Mouse (Mus musculus) hematopoietic stem cell, adult 5-6 weeks (primary cell): ENCODE measurements around the gene 1700013G24Rik. TPM values are rescaled to one million over a fixed set of nuclear protein-coding genes. Genes with fewer than 3 reads are reported as not detected.

ENCODE experiments used
- ATAC-seq, 2 experiments: fragments of 125-278 bp in 1 of 2; replicated peaks in 1 of 2; 2 replicates each; pipeline ENCODE4 v1.8.0; 2016 to 2017; ENCODE audit warnings: inconsistent platforms in 2 of 2, mild to moderate bottlenecking in 2 of 2, moderate number of reproducible peaks in 2 of 2, low read depth in 1 of 2, moderate TSS enrichment in 1 of 2; ENCODE audit not compliant: low FRiP score in 2 of 2, poor library complexity in 2 of 2, severe bottlenecking in 2 of 2, insufficient read depth in 1 of 2, low TSS enrichment in 1 of 2
- total RNA-seq: library from RNA; stranded (forward); fragments of 172-1452, 232-1000 nt; gene quantifications from 2 replicates; pipeline ENCODE4 v1.2.3, GENCODE M21; 2017

The 1700013G24Rik gene
- total RNA-seq, 1 experiment from 2014 or later: not detected

DNA sequence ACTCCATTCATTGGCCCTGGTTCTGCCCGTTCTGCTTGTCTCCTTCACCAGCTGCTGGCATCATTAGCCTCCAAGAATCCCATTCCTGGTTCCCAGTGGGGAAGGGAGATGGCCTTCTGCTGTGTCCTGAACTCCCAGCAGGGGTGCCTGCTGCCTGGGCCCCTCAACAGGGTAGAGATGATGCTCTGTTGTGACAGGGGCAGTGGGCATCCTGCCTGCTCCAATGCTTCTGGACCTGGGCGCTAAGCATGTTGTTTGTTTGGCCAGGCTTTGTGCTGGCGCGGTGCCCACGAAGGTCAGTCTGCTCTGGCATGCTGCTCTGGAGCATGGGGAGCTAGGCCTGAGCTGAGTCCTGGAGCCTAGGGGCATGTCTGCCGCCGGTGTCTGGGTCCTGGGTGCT lies 31.5 kb downstream of the 1700013G24Rik start:
- no peak for ATAC-seq

DNA sequence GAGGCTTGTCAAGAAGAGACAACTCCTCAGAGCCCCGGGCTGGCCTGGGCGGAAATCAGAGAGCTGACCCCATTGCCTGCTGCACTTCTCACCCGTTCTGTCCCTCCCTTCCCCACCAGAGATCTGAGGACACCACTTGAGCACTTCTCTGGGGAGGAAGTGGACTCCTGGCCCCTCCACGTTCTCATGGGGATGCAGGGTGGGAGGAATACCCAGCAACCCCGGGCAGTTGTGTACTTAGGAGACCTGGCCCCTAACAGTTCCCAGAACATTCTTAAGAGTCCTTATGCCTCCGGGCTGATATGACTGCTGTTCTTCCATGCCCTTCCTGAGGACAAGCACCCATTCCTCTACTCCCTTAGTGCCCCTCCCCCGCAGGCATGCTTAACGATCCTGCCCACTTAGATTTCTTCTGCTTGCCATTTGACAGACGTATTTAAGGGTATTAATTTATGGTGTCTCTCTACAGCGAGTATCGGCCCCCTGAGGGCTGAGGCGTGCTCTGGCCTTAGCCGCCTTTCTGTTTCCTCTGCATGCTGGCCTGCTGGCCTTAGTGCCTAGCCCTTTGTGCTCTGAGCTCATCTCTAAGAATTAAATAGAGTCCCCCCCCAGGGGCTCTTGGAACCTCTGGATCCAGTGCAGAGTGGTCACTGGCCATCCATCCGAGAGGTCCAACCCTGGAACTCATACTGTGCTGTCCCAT lies 32.3 kb downstream of the 1700013G24Rik start:
- no peak for ATAC-seq

DNA sequence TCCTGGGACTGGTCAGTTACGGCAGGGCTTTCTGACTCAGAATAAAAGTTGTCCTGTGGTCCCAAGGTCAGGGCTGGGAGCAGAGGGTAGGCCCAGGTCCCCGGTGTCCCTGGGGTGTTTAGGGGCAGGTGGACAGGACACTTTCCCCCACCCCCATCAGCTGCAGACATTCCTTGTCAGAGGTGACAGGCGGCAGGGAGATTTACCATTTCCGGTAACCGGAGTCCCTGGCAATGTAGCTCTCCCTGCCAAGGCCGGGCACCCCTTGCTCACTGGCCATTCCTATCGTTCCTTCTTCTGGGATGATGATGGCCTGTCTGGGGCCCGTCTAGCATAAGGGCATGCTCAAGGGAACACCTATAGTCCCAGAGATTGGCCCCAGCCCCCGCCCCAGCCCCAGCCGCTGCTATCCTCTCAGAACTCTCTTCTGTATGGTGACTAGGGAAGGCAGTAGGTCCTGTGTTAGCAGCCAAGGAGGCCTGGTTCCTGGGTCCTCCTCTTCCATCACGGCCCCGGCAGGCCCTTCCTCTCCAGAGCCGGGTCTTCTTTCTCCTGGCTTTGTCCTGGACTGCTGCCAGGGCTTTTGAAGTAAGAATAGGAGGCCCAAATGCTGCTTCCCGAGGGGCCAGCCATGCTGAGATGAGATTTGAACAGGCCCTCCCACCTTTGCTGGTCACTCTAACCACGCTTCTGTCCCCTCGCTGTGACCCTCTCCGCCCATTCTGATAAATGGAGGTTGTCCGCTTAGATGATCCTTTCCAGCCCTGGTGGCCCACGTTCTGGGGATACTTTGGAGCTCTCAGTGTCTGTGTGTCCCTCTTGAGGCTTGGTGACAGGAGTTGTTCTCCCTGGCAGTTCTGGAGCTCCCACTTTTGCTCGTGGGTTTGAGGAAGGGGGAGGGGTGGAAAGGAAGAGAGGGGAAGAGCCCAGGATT lies 33.3 kb downstream of the 1700013G24Rik start:
- ATAC-seq: no peak

GRCm38 (mm10) chr4:137487286-137488000 lies 34.4 kb downstream of the 1700013G24Rik start:
- no peak for ATAC-seq

GRCm38 (mm10) chr4:137488038-137488437 lies 35.0 kb downstream of the 1700013G24Rik start:
- no peak for ATAC-seq

DNA sequence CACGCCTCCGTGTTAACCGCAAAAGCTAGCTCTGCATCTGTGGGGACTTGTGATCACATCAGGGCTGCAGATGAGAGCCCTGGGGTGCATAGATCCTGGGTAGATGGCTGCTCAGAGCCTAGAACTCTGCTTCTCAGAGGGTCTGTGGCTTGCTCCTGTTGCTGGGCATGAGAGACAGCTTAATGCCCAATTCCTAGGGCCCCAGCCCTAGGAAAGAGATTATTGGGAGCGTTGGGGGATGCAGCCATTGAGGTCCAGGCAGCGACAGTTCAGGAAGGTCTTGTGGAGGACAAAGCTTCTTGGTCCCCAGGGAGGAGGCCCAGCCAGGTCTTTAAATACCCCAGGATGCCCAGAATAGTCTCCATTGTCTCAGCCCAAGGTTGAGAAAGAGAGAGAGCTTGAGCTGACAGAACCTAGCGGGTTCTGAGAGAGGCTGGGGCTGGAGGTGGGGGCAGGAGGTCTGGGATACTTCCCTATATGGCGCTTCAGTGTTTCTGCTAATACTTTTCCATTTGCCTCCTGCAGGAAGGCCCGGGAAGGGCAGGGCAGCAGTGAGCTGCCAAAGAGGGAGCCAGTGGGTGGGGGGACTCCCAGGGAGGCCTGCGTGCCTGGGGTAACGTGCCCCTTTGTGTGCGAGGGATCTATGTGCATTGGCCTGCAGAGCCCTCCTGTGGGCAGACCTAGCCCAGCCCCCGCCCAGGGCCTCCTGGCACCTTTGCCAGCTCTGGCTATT lies 35.7 kb downstream of the 1700013G24Rik start:
- peak; percentile 5 to 25; a peak in 1 of 4 replicates for ATAC-seq

GRCm38 (mm10) chr4:137489996-137490395 lies 36.9 kb downstream of the 1700013G24Rik start:
- ATAC-seq: no peak

DNA sequence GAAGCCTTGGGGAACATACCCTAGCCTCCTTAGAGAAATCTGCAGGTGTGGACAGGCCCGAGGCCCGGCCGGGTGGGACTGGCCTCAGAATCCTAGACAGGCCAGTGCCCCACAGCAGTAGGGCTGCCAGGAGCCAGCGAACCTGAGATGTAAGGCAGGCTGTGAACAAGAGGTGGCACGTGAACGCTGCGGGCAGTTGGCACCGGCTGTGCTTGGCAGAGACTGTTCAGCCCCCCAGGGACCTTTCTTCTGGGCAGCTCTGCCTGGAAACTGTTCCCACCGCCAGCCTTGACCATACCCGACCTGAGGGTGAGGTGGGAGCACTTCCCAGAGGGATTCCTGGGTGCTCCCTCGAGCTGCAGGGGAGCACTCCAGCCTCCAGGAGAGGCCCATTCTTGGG lies 39.5 kb downstream of the 1700013G24Rik start:
- no peak for ATAC-seq

DNA sequence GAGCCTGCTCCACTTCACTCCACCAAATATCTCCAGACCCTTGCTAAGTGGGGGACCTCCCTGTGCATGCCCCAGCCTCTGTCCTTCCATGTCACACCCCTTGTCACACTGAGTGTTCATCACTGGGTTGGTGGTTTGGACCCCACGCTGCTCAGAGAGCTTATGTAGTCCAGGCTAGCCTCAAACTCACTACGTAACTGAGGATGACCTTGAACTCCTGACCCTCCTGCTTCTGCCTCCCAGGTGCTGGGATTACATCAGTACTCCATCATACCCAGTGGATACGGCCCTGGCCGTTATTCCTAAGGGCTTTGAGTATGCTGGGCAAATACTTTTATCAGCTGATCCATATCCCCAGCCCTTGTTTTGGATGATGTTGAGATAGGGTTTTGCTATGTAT lies 40.1 kb downstream of the 1700013G24Rik start:
- ATAC-seq: no peak

GRCm38 (mm10) chr4:137494751-137495500 lies 41.8 kb downstream of the 1700013G24Rik start:
- ATAC-seq: no peak

GRCm38 (mm10) chr4:137495501-137496100 lies 42.5 kb downstream of the 1700013G24Rik start:
- no peak for ATAC-seq

- ATAC-seq: no peak
Measured at GRCm38 (mm10) chr4:137497367-137497766, 44.3 kb downstream of the 1700013G24Rik start.

GRCm38 (mm10) chr4:137497892-137498722 lies 45.0 kb downstream of the 1700013G24Rik start:
- ATAC-seq: no peak

DNA sequence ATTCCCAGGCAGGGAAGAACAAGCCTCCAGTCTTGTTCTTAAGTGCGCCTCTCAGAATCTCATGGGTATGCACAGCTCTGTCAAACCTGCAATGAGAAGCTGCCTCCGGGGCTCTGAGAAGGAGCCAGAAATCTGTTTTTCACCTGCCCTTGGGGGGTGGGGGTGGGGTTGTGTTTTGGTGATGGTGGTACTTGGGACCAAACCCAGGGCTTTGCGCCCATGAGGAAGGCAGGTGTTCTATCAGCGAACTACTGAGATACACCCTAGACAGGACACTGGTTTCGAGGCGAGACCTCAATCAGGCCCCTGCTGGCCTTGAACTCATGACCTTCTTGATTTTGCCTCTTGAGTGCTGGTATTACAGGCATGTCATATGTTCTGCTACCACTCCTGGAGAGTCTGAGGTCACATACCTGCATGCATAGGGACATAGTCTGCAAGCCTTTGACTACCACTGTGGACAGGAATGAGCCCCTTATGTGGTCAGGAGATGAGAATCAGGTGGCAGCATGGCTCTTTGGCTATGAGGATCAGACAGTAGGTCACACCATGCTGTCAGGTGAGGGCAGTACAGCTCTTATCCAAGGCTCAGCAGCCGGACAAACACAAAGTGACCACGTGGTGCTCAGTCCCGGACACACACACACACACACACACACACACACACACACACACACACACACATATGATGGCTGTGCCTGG lies 45.9 kb downstream of the 1700013G24Rik start:
- no peak for ATAC-seq

DNA sequence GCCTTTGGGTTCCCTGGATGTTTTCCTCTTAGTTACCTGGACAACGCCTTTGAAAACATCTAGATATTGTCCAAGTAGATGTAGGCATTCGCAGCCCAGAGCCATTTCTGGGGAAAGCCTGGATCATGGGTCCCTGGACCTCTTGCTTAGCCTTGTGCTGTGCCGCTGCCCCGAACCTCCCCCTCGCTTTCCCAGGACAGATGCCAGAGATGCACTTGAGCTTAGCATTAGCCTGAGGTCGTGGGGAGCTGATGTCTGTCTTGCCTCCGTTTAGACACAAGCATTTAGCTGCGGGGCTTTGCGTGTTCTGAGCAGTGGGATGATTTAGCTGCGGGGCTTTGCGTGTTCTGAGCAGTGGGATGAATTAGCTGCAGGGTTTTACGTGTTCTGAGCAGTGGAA lies 47.1 kb downstream of the 1700013G24Rik start:
- no peak for ATAC-seq
